8 mouse cellular contexts compared by ENCODE assay signal in genomic region chr9:114025846-114026245, GRCm38 (mm10). TPM values are rescaled to one million over a fixed set of nuclear protein-coding genes. Genes with fewer than 3 reads are reported as not detected.
DNase-seq lines count a peak whose midpoint lies in the region; ATAC-seq and TF ChIP-seq lines count a peak whose summit lies in the region.

No protein-coding gene starts in this region.

- TF ChIP-seq CTCF in ES-Bruce4 (IDR thresholded peaks at IDR 0.05; ENCODE audit: low read depth, low read length) = no peak
- no peak for TF ChIP-seq CTCF in liver, embryonic 14.5 days (IDR thresholded peaks at IDR 0.05; ENCODE audit: low read depth)

- no peak for DNase-seq in heart, embryonic 10.5 days (ENCODE audit: low spot score)
- DNase-seq in heart, adult 11 months = no peak
- DNase-seq in liver, embryonic 14.5 days (ENCODE audit: low read depth in 3 of 3, low spot score in 3 of 3) = no peak
- no peak for DNase-seq in right cerebral cortex, adult 18-20 months
- DNase-seq in gastrocnemius, postnatal 4 days (ENCODE audit: low spot score in 2 of 2) = no peak

- peak overlapping the region; percentile 69 for H3K4me2 ChIP-seq in forebrain, embryonic 12.5 days
- peak overlapping the region; percentile 73 for H3K4me2 ChIP-seq in liver, embryonic 14.5 days (ENCODE audit: low read depth)

- H3K27me3 ChIP-seq in heart, embryonic 10.5 days (ENCODE audit: insufficient read depth, poor library complexity, severe bottlenecking) = no peaks in the 10 kb centered on the region
- no peaks in the 10 kb centered on the region for H3K27me3 ChIP-seq in ES-Bruce4 (ENCODE audit: control insufficient read depth, insufficient read depth, low read length, poor library complexity, severe bottlenecking)
- H3K27me3 ChIP-seq in forebrain, embryonic 12.5 days = no peaks in the 10 kb centered on the region
- H3K27me3 ChIP-seq in liver, embryonic 14.5 days (ENCODE audit: control insufficient read depth, insufficient read depth, low read length) = peaks cover 15% of the 10 kb centered on the region

- no peak for TF ChIP-seq EP300 in ES-Bruce4 (IDR thresholded peaks at IDR 0.05; ENCODE audit: insufficient read depth, low read depth, low read length)
- TF ChIP-seq EP300 in liver, embryonic 14.5 days (IDR thresholded peaks at IDR 0.05; ENCODE audit: low read depth) = no peak

- TF ChIP-seq POLR2A in ES-Bruce4 (IDR thresholded peaks at IDR 0.05; ENCODE audit: insufficient read depth, low read length) = no peak

- no peak overlapping the region for H3K27ac ChIP-seq in heart, embryonic 10.5 days
- H3K27ac ChIP-seq in ES-Bruce4 (ENCODE audit: insufficient read depth, low read length) = no peak overlapping the region
- H3K27ac ChIP-seq in forebrain, embryonic 12.5 days = no peak overlapping the region
- no peak overlapping the region for H3K27ac ChIP-seq in liver, embryonic 14.5 days

- peak overlapping the region; percentile 26 for H3K9ac ChIP-seq in ES-Bruce4 (ENCODE audit: low read depth, poor library complexity, severe bottlenecking)
- H3K9ac ChIP-seq in forebrain, embryonic 12.5 days = peak overlapping the region; percentile 64
- no peak overlapping the region; the same call in 1 of the 2 replicates for H3K9ac ChIP-seq in liver, embryonic 14.5 days (replicated peaks)

- peaks cover 21% of the 10 kb centered on the region; the same call in 1 of the 2 replicates for H3K4me1 ChIP-seq in heart, embryonic 10.5 days
- H3K4me1 ChIP-seq in ES-Bruce4 (ENCODE audit: control insufficient read depth, insufficient read depth, low read length) = peaks cover 2% of the 10 kb centered on the region
- H3K4me1 ChIP-seq in forebrain, embryonic 12.5 days = peaks cover 14% of the 10 kb centered on the region
- peaks cover 0 to 6% of the 10 kb centered on the region in 2 experiments; a peak in 1 of 4 replicates for H3K4me1 ChIP-seq in liver, embryonic 14.5 days (replicated peaks; ENCODE audit: control insufficient read depth in 2 of 2, insufficient read depth in 2 of 2, low read length in 1 of 2)

- no peaks in the 10 kb centered on the region for H3K9me3 ChIP-seq in heart, embryonic 10.5 days
- 0 out of 2 replicates have a peak, but pooled peaks cover 2% of the 10 kb centered on the region for H3K9me3 ChIP-seq in ES-Bruce4 (replicated peaks; ENCODE audit: control insufficient read depth, insufficient read depth, low read length, poor library complexity, severe bottlenecking)
- H3K9me3 ChIP-seq in forebrain, embryonic 12.5 days = no peaks in the 10 kb centered on the region
- H3K9me3 ChIP-seq in liver, embryonic 14.5 days (ENCODE audit: control insufficient read depth, low read length) = no peaks in the 10 kb centered on the region

- no peak for ATAC-seq in forebrain, embryonic 12.5 days (ENCODE audit: low FRiP score)
- no peak for ATAC-seq in liver, embryonic 14.5 days (ENCODE audit: insufficient read depth)
- no peak for ATAC-seq in granulocyte monocyte progenitor cell, adult 5-6 weeks (replicated peaks; ENCODE audit: poor library complexity, severe bottlenecking)

- H3K36me3 ChIP-seq in heart, embryonic 10.5 days = no peaks in the 10 kb centered on the region
- no peaks in the 10 kb centered on the region for H3K36me3 ChIP-seq in ES-Bruce4 (ENCODE audit: control insufficient read depth, insufficient read depth, low read length, poor library complexity, severe bottlenecking)
- H3K36me3 ChIP-seq in forebrain, embryonic 12.5 days (replicated peaks) = no peaks in the 10 kb centered on the region
- H3K36me3 ChIP-seq in liver, embryonic 14.5 days (replicated peaks; ENCODE audit: control insufficient read depth, insufficient read depth, low read depth) = no peaks in the 10 kb centered on the region

- 24% methylated on average over 8 of the region's 8 CpGs for WGBS in heart, embryonic 10.5 days
- 9% methylated on average over 8 of the region's 8 CpGs for WGBS in forebrain, embryonic 12.5 days
- 18% methylated on average over 8 of the region's 8 CpGs for WGBS in liver, embryonic 14.5 days (ENCODE audit: insufficient replicate concordance)

- peak overlapping the region; percentile 83 for H3K4me3 ChIP-seq in heart, embryonic 10.5 days
- H3K4me3 ChIP-seq in ES-Bruce4 (ENCODE audit: low read depth, low read length) = peak overlapping the region; percentile 68
- peak overlapping the region; percentile 70 for H3K4me3 ChIP-seq in forebrain, embryonic 12.5 days (replicated peaks)
- peak overlapping the region; percentile 53 to 65 for H3K4me3 ChIP-seq in liver, embryonic 14.5 days (ENCODE audit: insufficient read depth in 1 of 2, low read depth in 2 of 2, low read length in 2 of 2)

RNA-seq across cellular contexts. Expression of gene Fbxl2, which starts 20.1 kb away (rescaled TPM):
- 2.3 and 3.5 TPM in 2 replicates for polyA plus RNA-seq in heart, embryonic 10.5 days (2016; fragmentation: Nextera tagmentation; extraction: Ambion mirVana)
- polyA plus RNA-seq in ES-Bruce4 (2011; ENCODE audit: insufficient read depth, insufficient read length, low read depth, missing spikeins) = 6.9 and 8.6 TPM in 2 replicates
- 9.2 and 10.7 TPM in 2 replicates for polyA plus RNA-seq in forebrain, embryonic 12.5 days (2016; fragmentation: Nextera tagmentation; extraction: Ambion mirVana)
- polyA plus RNA-seq in liver, embryonic 14.5 days (2012; rRNA removed) = 0.57 and 0.75 TPM in 2 replicates
- polyA plus RNA-seq in liver, embryonic 14.5 days (2014; fragmentation: Nextera tagmentation; extraction: Ambion mirVana) = 0.80 and 0.88 TPM in 2 replicates
- 1 to 10 TPM; 3.9 to 4.0 TPM for total RNA-seq in gastrocnemius, postnatal 4 days (2021)
- 0.75 and 6.0 TPM in 2 replicates for total RNA-seq in granulocyte monocyte progenitor cell, adult 5-6 weeks (2014; fragmentation: Nextera tagmentation)
- 0.39 and 0.98 TPM in 2 replicates for total RNA-seq in granulocyte monocyte progenitor cell, adult 5-6 weeks (2017)

RNA-seq across cellular contexts. Expression of gene Susd5, which starts 31.1 kb away (rescaled TPM):
- 0.14 and 0.49 TPM in 2 replicates for polyA plus RNA-seq in heart, embryonic 10.5 days (2016; fragmentation: Nextera tagmentation; extraction: Ambion mirVana)
- 0.53 and 0.73 TPM in 2 replicates for polyA plus RNA-seq in ES-Bruce4 (2011; ENCODE audit: insufficient read depth, insufficient read length, low read depth, missing spikeins)
- polyA plus RNA-seq in forebrain, embryonic 12.5 days (2016; fragmentation: Nextera tagmentation; extraction: Ambion mirVana) = 0.32 and 0.51 TPM in 2 replicates
- polyA plus RNA-seq in liver, embryonic 14.5 days (2012; rRNA removed) = 0.01 TPM in 2 replicates
- not detected in 2 replicates for polyA plus RNA-seq in liver, embryonic 14.5 days (2014; fragmentation: Nextera tagmentation; extraction: Ambion mirVana)
- 1 to 10 TPM; 3.5 to 4.2 TPM for total RNA-seq in gastrocnemius, postnatal 4 days (2021)
- not detected in 2 replicates for total RNA-seq in granulocyte monocyte progenitor cell, adult 5-6 weeks (2014; fragmentation: Nextera tagmentation)
- total RNA-seq in granulocyte monocyte progenitor cell, adult 5-6 weeks (2017) = not detected in 2 replicates
